Mouse (Mus musculus): ENCODE measurements around the gene Kat14. TPM values are rescaled to one million over a fixed set of nuclear protein-coding genes. Genes with fewer than 3 reads are reported as not detected.

The Kat14 gene
- total RNA-seq, 2 experiments from 2014 or later = 26.6 to 27.6 TPM

- no peak for DNase-seq (ENCODE audit: low spot score in 2 of 2)
Measured at GRCm38 (mm10) chr2:144381293-144381692, 12.5 kb downstream of the Kat14 start.

DNA sequence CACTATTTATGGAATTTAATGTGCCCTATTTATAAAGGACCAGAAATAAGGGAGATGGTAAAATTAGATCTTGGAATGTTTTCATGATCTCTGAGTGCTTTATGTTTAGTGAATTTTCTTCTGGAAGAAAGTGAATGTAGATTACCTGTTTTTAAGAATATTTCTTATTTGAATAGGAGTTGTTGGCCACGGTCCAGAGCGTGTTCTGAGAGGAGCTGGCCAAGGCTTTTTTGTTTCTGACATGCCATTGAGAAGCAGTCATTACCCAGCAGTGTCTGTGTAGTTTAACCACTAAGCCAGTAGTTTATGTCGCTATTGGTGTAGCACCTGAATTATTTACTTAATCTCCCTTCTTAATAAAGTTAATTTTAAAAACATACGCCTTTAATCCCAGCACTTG, 13.0 kb downstream of the Kat14 start:
- DNase-seq (ENCODE audit: low spot score in 2 of 2) = no peak

- DNase-seq (ENCODE audit: low spot score in 2 of 2) = no peak
Measured at GRCm38 (mm10) chr2:144382624-144383138, 13.9 kb downstream of the Kat14 start.

DNA sequence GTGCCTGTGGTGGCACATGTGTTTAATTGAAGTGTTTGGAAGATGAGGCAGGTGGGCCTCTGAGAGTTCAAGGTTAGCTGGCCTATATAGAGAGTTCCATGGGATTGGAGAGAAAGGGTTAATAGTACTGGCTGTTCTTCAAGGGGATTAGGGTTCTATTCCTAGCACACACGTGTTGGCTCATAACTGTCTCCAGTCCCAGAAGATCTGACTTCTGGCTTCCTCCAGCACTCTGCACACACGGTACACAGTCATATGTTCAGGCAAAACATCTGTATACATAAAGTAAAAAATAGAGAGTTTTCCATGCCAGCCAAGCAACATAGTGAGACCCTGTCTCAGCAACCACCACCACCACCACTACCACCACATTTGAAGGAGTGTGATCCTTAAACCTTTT, 17.5 kb downstream of the Kat14 start:
- no peak for DNase-seq (ENCODE audit: low spot score in 2 of 2)

GRCm38 (mm10) chr2:144388416-144388815, 19.6 kb downstream of the Kat14 start:
- DNase-seq (ENCODE audit: low spot score in 2 of 2) = no peak

- no peak for DNase-seq (ENCODE audit: low spot score in 2 of 2)
Measured at GRCm38 (mm10) chr2:144399531-144399930, 30.7 kb downstream of the Kat14 start.

DNA sequence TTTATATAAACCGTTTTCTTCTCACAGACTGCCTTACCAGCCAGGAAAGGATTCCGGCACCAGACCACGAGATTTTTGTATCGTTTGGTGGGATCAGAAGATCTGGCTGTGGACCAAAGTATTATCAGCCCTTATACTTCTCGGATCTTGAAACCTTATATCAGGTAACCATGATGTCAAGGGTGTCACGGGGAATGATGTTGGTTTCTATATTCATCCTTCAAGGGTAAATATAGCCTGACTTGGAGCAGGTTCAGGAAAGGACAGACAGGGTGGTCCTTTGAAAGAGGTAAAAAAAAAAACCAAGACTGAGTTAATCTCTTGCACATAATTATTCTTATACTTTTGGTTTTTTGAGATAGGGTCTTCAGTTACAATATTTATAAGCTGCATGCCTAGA, 31.9 kb downstream of the Kat14 start:
- DNase-seq (ENCODE audit: low spot score in 2 of 2) = no peak

GRCm38 (mm10) chr2:144409037-144409436, 40.3 kb downstream of the Kat14 start:
- no peak for DNase-seq (ENCODE audit: low spot score in 2 of 2)

- peak; percentile 42 to 62 for DNase-seq (ENCODE audit: low spot score in 2 of 2)
Measured at GRCm38 (mm10) chr2:144410603-144411002, 41.8 kb downstream of the Kat14 start.

DNA sequence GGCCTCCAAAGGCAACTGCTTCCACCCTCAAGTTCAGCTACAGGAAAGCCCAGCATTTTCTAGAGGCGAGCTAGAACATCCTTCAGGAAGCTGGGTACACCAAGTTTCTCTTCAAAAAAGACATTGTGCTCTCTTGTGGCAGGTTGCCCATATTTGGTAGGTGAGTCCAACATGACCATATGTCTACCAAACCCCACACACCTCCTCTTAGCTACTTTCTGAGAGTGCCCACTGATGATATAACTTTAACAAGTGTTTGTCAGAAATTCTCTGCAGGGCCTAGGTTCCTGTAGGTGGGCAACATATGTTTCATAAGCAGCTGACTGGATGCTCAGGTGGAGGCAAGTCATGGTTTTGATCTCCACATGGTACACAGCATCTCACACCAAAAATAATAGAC, 45.9 kb downstream of the Kat14 start:
- DNase-seq (ENCODE audit: low spot score in 2 of 2) = no peak

DNA sequence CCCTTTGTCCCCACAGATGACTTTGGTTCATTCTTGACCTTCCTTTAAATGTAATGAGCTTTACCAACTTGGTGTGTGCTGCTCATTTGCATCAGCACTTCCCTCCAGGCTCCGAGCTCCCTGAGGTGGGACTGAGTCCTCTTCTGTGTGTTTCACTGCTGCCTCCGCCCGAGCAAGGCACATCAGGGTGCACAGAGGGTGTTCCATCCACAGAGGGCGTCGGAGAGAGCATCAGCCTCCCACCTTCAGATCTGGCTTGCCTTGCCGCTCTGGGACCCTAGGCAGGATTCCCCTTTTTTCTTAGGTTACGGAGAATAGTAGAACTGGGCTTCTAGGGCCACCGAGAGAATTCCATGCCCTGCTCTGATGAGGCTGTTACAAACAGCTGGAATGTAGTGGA, 48.1 kb downstream of the Kat14 start:
- DNase-seq (ENCODE audit: low spot score in 2 of 2) = no peak

DNA sequence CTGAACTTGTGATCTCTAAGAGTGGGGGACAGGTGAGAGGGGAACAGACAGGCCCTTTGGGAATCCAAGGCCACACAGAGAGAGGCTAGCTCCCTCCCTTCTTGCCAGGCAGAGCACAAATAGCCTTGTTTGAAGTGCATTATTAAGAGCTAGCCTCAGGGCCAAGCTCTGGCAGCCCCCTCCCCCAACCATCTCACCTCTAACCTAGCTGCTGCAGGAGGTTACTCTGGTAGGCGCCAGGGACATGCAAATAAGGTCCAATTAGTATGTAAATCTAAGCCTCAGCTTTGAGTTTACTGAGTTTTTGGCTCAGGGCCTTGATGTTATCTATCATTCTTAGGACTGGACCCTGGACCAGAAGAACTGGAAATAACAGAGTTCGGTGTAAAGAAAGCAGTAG, 49.3 kb downstream of the Kat14 start:
- no peak for DNase-seq (ENCODE audit: low spot score in 2 of 2)

- no peak for DNase-seq (ENCODE audit: low spot score in 2 of 2)
Measured at GRCm38 (mm10) chr2:144422094-144422675, 53.4 kb downstream of the Kat14 start.

DNA sequence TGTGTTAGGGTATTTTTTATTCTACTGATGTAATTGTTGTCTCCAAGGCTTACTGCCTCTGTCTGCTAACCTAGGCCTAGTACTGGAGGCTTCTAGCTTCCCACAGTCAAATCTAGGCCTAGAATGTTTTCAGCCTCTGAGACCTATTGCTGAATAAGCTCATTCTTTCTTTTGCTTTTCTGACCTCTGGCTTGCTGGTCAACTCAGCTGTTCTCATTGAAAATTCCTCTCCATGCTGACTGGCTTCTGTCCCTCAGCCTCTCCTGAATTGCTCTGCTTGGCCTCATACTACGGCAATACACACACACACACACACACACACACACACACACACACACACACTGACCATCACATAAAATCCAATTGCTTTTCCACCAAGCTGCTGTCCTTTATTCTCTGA, 57.0 kb downstream of the Kat14 start:
- no peak for DNase-seq (ENCODE audit: low spot score in 2 of 2)

DNA sequence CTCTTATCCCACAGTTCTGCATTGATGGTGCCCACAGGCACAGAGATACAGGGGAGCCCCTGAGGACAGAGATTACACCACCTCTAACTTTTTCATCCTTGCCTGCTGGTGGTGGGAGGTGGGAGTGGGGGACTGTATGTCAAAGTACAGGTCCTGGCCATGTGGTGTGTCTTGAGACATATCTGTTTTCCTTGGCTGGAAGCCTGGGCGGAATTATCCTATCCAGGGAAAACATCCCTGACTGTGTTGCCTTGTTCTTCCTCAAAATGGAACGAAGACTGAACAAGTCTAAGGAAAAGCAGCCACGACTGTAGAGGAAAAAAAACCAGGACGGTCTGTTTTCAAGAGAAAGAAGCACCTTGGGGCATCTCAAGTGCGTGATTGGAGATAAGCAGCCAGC, 59.1 kb downstream of the Kat14 start:
- no peak for DNase-seq (ENCODE audit: low spot score in 2 of 2)

DNA sequence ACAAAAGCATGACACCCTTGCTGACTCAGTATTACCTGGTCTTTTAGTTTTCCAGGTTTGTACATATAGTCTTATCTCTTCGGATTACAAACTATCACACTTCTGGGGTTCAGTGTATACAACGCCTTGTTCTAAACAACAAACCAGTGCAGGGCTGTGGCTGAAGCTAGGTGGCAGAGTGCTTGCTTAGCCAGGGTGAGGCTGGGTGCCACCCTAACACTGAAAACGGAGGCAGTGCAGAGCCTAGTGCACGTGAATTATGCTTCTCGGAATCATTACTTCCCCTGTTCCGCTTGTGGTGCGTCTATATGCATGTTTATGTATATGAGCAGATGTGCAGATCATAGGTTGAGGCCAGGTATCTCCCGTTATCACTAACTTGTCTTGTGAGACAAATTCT, 59.9 kb downstream of the Kat14 start:
- no peak for DNase-seq (ENCODE audit: low spot score in 2 of 2)

DNA sequence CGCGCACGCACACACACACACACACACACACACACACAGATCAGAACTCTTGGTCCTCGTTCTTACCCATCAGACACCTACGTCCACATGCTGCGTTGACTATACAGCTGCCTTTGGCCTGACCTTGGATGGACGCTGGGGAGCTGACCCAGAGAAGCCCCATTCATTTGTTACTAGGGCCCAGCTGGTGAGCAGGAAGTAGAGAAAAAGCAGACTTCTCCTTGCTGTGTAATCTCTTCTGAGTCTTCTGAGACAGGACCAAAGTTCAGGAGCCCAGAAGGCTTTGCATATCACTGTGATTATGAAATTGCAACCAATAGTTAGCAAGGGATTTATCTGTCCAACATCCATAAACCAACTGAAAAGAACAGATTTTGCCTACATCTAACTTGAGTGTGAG, 60.4 kb downstream of the Kat14 start:
- no peak for DNase-seq (ENCODE audit: low spot score in 2 of 2)

DNA sequence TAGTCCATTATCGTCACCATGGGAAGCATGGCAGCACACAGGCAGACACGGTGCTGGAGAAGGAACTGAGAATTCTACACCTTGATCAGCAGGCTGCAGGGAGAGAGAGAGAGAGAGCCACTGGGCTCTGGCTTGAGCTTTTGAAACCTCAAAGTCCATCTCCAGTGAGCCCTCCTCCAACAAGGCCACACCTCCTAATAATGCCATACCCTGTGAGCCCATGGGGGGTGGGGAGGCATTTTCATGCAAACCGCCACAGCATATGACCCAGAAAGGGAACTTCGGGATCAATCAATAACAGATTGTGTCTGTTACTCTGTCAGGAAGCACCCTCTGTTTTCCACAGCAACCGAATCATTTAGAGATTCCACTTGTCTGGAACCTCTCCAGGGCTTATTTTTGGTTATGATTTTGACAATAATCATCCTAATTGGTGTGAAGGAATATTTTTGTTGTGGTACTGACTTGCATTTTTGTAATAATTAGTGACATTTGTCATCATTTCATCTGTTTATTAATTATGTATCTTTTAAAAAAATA, 62.6 kb downstream of the Kat14 start:
- DNase-seq (ENCODE audit: low spot score in 2 of 2) = peak in 1 of 2 experiments; percentile 74

GRCm38 (mm10) chr2:144435679-144436078, 66.9 kb downstream of the Kat14 start:
- peak; percentile 21 to 52 for DNase-seq (ENCODE audit: low spot score in 2 of 2)

GRCm38 (mm10) chr2:144438424-144438823, 69.6 kb downstream of the Kat14 start:
- DNase-seq (ENCODE audit: low spot score in 2 of 2) = no peak

- no peak for DNase-seq (ENCODE audit: low spot score in 2 of 2)
Measured at GRCm38 (mm10) chr2:144439191-144439700, 70.5 kb downstream of the Kat14 start.

- peak in 1 of 2 experiments; percentile 10 for DNase-seq (ENCODE audit: low spot score in 2 of 2)
Measured at GRCm38 (mm10) chr2:144441386-144441915, 72.7 kb downstream of the Kat14 start.

Data from layer of hippocampus, postnatal 14 days (tissue).